Mouse (Mus musculus): ENCODE measurements at regions not wholly inside any gene's neighbourhood (a gene's known extent, or its start where the extent isn't known, plus 50 kb on each side); places are given as distances from the start of the nearest gene placed in this dataset.

DNA sequence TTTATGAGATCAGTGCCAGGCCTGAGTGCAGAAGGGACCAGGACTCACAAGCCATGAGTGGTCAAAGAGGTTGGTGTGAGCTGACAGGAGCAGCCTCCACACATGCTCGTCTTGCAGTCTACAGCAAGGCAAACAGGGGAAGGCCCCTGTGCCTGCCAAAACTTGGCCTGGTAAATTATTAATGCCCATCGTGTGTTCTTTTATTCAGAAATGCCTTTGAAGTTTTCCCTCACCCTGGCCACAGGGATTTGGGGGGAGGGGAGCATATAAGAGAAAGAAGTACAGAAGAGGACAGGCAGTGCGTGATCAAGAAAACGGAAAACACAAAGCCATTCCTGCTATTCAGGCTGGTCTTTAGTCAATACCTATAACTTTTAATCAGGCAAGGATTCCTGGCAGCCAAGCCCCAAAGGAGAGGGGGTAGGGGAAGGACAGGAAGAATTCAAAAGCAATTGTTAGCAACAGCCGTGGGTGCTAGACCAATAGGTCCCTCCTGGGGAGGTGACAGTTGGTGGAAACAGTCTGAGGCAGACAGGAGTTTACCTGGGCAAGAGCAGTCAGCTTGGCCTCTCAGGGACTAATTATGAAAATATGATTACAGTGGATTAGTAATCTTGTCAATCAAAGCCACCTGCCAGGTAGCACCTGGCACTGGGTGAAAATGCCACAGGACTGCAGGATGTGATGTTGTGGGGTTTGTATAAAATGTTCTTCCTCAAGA lies 357.4 kb upstream of the Rack1 start:
- TF ChIP-seq POLR2A (IDR thresholded peaks at IDR 0.05; ENCODE audit: low read depth, low read length) (no peak), CTCF (IDR thresholded peaks at IDR 0.05; ENCODE audit: borderline replicate concordance, insufficient read depth, low read length) (no peak)

Data from embryonic fibroblast, embryonic 13.5 days (primary cell).